7 mouse cellular contexts compared by ENCODE assay signal in the genomic region with DNA sequence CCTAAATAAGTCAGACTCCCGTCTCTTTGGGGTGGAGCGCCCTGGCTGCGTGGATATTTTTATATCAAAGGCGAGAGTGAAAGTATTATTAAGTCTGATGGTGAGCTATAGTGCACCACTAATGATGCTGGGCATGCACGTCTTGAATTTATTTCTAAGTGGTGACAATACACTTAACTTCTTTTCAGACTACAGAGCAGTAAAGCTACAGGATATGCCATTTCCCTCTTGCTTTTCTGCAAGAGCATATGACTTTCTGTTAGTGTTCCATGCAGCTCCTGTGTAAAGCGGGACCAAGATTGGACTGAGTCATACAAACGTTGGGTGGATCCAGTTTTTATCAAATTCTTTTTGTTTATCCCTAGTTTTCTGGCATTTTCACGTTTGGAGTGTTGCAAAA. TPM values are rescaled to one million over a fixed set of nuclear protein-coding genes. Genes with fewer than 3 reads are reported as not detected.
DNase-seq lines count a peak whose midpoint lies in the region; ATAC-seq and TF ChIP-seq lines count a peak whose summit lies in the region.

No protein-coding gene starts in this region.

- peaks cover 7% of the 10 kb centered on the region for H3K4me1 ChIP-seq in testis, adult 2 months (ENCODE audit: control insufficient read depth, insufficient read depth, low read length)
- peaks cover 5% of the 10 kb centered on the region; the same call in 1 of the 2 replicates for H3K4me1 ChIP-seq in embryonic facial prominence, embryonic 14.5 days (ENCODE audit: control insufficient read depth, insufficient read depth, low read length)
- H3K4me1 ChIP-seq in hindbrain, embryonic 12.5 days = peaks cover 24% of the 10 kb centered on the region

- TF ChIP-seq POLR2A in testis, adult 2 months (IDR thresholded peaks at IDR 0.05; ENCODE audit: control insufficient read depth, low read depth, low read length) = no peak

- intact Hi-C loops in left cerebral cortex, postnatal 36 days (cut with DNase I) = no loop called here

- DNase-seq in testis, postnatal 10 days (ENCODE audit: low spot score) = no peak
- no peak for DNase-seq in embryonic facial prominence, embryonic 14.5 days (ENCODE audit: low spot score)
- peak; percentile 13 for DNase-seq in lung, postnatal 14 days
- no peak for DNase-seq in left cerebral cortex, postnatal 36 days (ENCODE audit: low spot score in 2 of 2)
- no peak for DNase-seq in adrenal gland, postnatal 4 days (ENCODE audit: low spot score in 2 of 2)

- TF ChIP-seq CTCF in testis, adult 2 months (IDR thresholded peaks at IDR 0.05; ENCODE audit: control insufficient read depth, insufficient read depth, insufficient replicate concordance, low read depth, low read length) = no peak

- H3K4me2 ChIP-seq in embryonic facial prominence, embryonic 14.5 days (ENCODE audit: low read depth, low read length) = peak overlapping the region; percentile 92
- peak overlapping the region; percentile 98 for H3K4me2 ChIP-seq in hindbrain, embryonic 12.5 days (replicated peaks)

- H3K9ac ChIP-seq in embryonic facial prominence, embryonic 14.5 days (ENCODE audit: low read depth, low read length) = peak overlapping the region; percentile 66
- H3K9ac ChIP-seq in hindbrain, embryonic 12.5 days = peak overlapping the region; percentile 71

- no peaks in the 10 kb centered on the region for H3K9me3 ChIP-seq in embryonic facial prominence, embryonic 14.5 days (ENCODE audit: control insufficient read depth, low read length)
- H3K9me3 ChIP-seq in hindbrain, embryonic 12.5 days (replicated peaks) = no peaks in the 10 kb centered on the region

- ATAC-seq in embryonic facial prominence, embryonic 14.5 days (ENCODE audit: low read depth) = no peak
- ATAC-seq in hindbrain, embryonic 12.5 days (ENCODE audit: low FRiP score) = no peak

- 17% methylated on average over 8 of the region's 8 CpGs for WGBS in embryonic facial prominence, embryonic 14.5 days
- 22% methylated on average over 8 of the region's 8 CpGs for WGBS in hindbrain, embryonic 12.5 days

- H3K4me3 ChIP-seq in testis, adult 2 months (ENCODE audit: control insufficient read depth, low read depth, low read length) = peak overlapping the region; percentile 86
- peak overlapping the region; percentile 80 for H3K4me3 ChIP-seq in embryonic facial prominence, embryonic 14.5 days (ENCODE audit: low read depth, low read length)
- peak overlapping the region; percentile 74 for H3K4me3 ChIP-seq in hindbrain, embryonic 12.5 days

- no peaks in the 10 kb centered on the region for H3K36me3 ChIP-seq in testis, adult 2 months (ENCODE audit: control insufficient read depth, insufficient read depth, low read length)
- peaks cover 14% of the 10 kb centered on the region for H3K36me3 ChIP-seq in embryonic facial prominence, embryonic 14.5 days (ENCODE audit: control insufficient read depth, insufficient read depth, low read length)
- peaks cover 9% of the 10 kb centered on the region for H3K36me3 ChIP-seq in hindbrain, embryonic 12.5 days

- peak overlapping the region; percentile 10; the same call in 1 of the 2 replicates for H3K27ac ChIP-seq in testis, adult 2 months (ENCODE audit: control insufficient read depth, insufficient read depth, low read depth, low read length)
- H3K27ac ChIP-seq in embryonic facial prominence, embryonic 14.5 days (replicated peaks; ENCODE audit: low read depth, low read length) = peak overlapping the region; percentile 88
- H3K27ac ChIP-seq in hindbrain, embryonic 12.5 days = peak overlapping the region; percentile 90; the same call in 1 of the 2 replicates

- H3K27me3 ChIP-seq in testis, adult 2 months (ENCODE audit: control insufficient read depth, insufficient read depth, low read length) = no peaks in the 10 kb centered on the region
- no peaks in the 10 kb centered on the region for H3K27me3 ChIP-seq in embryonic facial prominence, embryonic 14.5 days (replicated peaks; ENCODE audit: control insufficient read depth, insufficient read depth, low read length)
- H3K27me3 ChIP-seq in hindbrain, embryonic 12.5 days = no peaks in the 10 kb centered on the region

RNA-seq across cellular contexts. Expression of a gene that starts 1.0 kb away (rescaled TPM):
- polyA plus RNA-seq in testis, adult 2 months (2012; rRNA removed) = 0.53 and 1.1 TPM in 2 replicates
- polyA plus RNA-seq in embryonic facial prominence, embryonic 14.5 days (2014; fragmentation: Nextera tagmentation; extraction: Ambion mirVana) = 44.8 and 56.7 TPM in 2 replicates
- polyA plus RNA-seq in hindbrain, embryonic 12.5 days (2016; fragmentation: Nextera tagmentation; extraction: Ambion mirVana) = 46.5 and 49.0 TPM in 2 replicates
- under 1 TPM; 0.68 to 0.91 TPM for total RNA-seq in left cerebral cortex, postnatal 36 days (2021)
- 10 to 100 TPM; 14.5 to 18.2 TPM for total RNA-seq in adrenal gland, postnatal 4 days (2021)

RNA-seq across cellular contexts. Expression of a gene that starts 17.3 kb away (rescaled TPM):
- polyA plus RNA-seq in testis, adult 2 months (2012; rRNA removed) = 0.71 and 1.1 TPM in 2 replicates
- 14.7 and 18.4 TPM in 2 replicates for polyA plus RNA-seq in embryonic facial prominence, embryonic 14.5 days (2014; fragmentation: Nextera tagmentation; extraction: Ambion mirVana)
- polyA plus RNA-seq in hindbrain, embryonic 12.5 days (2016; fragmentation: Nextera tagmentation; extraction: Ambion mirVana) = 11.6 and 12.5 TPM in 2 replicates
- total RNA-seq in left cerebral cortex, postnatal 36 days (2021) = 10 to 100 TPM in 1 of 2 experiments, 1 to 10 TPM in 1; 5.4 to 10.6 TPM
- total RNA-seq in adrenal gland, postnatal 4 days (2021) = 10 to 100 TPM; 14.7 to 16.8 TPM

Comparison
In these comparisons a context has a peak if more than half of its experiments do, and no peak if none do; other contexts are left out.
1. H3K27ac ChIP-seq: peak in every context shown above with its lines; median percentile 90 in hindbrain, embryonic 12.5 days; 88 in embryonic facial prominence, embryonic 14.5 days; 10 in testis, adult 2 months.
2. RNA of a gene that starts 1.0 kb away (polyA plus RNA-seq): 46.5 to 49.0 TPM in hindbrain, embryonic 12.5 days and 44.8 to 56.7 TPM in embryonic facial prominence, embryonic 14.5 days; 0.53 to 1.1 TPM in testis, adult 2 months; every median in the first group is over 10 times any median in the second.
3. Peak in every context shown above with its lines, with median percentiles within 50 percentile points of each other: H3K4me3 ChIP-seq.